Mouse (Mus musculus) spleen, postnatal 0 days (tissue): ENCODE measurements around the gene Tep1. TPM values are rescaled to one million over a fixed set of nuclear protein-coding genes. Genes with fewer than 3 reads are reported as not detected.

Experiments used
- polyA plus RNA-seq: library from polyadenylated mRNA; unstranded; fragments of >200 nt; fragmentation: Nextera tagmentation; extraction: Ambion mirVana; gene quantifications from 2 replicates; pipeline ENCODE4 v1.2.1, GENCODE M21; 2015

Tep1 gene
- polyA plus RNA-seq, result 9.8 and 14.8 TPM in 2 replicates

DNA sequence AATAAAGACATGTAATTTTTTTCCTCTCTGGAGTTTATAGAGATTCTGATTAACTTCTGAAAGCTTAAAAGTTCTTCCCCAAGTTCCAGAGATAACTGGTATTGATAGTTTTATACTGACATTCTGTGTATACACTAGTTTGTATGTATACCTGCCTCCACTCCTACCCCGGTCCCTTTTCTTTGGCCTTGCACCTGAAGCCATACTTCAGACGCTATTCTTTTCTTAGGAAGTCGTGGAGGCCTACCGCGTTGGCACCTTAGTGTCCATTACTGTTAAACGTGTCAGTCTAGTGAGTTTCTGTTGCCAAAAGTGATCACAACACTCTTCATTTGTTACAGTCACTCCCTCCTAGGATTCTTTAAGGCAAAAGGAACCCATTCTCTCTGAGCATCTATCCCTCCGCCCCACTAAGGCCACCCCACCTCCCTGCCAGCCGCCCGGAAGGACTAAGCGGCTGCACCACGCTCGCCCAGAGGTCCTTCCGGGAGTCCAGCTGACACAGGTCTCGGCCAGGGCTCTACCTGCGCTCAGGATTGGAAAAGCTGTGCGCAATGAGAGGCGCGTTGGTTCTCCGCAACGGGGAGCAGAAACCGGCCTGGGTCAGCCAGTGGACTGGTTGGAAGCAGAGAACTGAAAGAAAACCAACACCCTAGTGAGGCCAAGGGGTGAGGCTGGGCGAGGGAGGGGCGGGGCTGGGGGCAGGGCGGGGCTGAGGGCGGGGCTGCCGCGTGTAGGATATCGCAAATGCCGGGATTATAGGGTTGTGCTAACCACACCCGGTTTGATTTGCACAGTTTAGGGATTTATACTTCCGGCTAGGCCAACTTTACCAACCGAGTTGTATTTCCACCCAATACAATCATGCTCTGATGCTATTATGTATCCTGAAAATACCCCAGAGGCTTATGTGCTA is at the start of gene Tep1:
Gene Tep1, minus strand, starts transcription at position 672 of the 916 bp plus-strand sequence.

DNA sequence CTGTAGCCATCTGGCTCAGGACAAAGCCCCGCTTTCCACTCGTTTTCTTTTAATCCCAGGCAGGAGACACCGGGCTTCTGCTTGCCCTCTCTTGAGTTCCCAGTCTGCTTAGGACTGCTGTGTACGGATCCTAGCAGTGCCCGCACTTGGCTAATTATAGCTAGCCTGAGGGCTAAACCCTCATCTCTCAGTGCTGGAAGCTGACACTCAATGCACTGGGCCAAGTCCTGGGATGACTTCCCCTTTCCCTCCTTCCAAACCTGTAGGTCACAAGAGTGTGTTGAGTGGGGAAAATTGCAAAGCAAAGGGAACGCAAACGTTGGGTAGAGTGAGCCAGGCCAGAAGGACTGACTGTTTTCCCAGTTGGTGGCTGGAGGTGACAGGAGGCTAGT is 27.0 kb upstream of the Tep1 start, which contains the start of gene Klhl33:
Gene Klhl33, minus strand, starts transcription at position 134 of the 392 bp plus-strand sequence.

DNA sequence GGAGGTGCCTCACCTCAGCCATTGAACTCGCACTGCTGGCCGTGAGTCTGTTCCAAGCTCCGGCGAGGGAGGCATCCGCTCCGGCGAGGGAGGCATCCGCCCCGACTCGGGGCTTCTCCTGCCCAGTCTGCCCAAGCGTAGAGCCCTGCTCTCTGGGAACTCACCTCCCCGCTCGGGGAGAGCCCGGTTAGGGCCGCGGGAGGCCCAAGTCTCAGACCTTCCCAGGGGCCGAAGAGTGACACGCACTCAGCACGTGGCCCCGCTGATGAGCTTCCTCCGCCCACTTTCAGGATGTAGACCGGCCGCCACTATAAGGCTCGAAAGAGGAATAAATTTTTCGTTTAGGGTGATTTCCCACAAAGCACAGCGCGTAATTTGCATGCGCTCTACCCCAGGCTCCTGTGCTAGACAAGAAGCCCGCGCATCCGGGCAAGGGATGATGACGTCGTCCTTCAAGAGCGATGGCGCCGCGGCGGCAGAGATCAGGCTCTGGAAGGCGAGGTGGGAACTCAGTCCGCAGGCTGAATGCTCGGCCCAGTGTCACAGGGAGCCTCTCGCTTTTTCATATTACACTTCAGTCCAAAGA is 62.8 kb downstream of the Tep1 start, which contains the start of the genes Ccnb1ip1 and Parp2:
Gene Ccnb1ip1, minus strand, starts transcription at position 246 of the 586 bp plus-strand sequence.
Gene Parp2, plus strand, starts transcription at position 355 of the 586 bp plus-strand sequence.

DNA sequence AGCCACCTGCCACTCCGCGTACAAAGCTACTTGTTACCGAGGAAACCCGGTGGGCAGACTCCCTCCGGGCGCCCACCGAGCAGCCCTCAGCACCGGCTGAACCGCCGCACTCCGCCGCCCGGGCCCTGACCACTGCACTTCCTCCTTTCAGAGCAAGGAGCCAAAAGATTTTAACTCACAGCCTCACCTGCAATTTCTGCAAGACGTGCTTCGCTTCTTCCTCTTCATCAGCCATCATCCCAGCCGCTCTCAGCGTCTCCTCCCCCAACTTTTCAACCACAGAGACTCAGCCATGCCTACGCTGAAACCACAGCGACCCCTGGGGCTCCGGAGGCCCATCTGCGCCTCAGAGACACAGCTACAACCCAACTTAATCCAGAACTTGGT is 85.1 kb downstream of the Tep1 start, which contains the start of gene Ttc5:
Gene Ttc5, minus strand, starts transcription at position 269 of the 387 bp plus-strand sequence.

Other genes with a start within 250 kb of the Tep1 start
- not detected in 2 replicates for gene Olfr745, start 231.2 kb downstream of the Tep1 start, polyA plus RNA-seq
- not detected in 2 replicates for gene Olfr746, start 223.5 kb downstream of the Tep1 start, polyA plus RNA-seq
- not detected in 2 replicates for gene Olfr747, start 177.4 kb downstream of the Tep1 start, polyA plus RNA-seq
- not detected in 2 replicates for gene Olfr748, start 163.2 kb downstream of the Tep1 start, polyA plus RNA-seq
- not detected in 2 replicates for gene Olfr749, start 125.5 kb downstream of the Tep1 start, polyA plus RNA-seq
- 27.9 and 32.0 TPM in 2 replicates for gene Ttc5, start 85.0 kb downstream of the Tep1 start, polyA plus RNA-seq
- not detected in 2 replicates for gene Ccnb1ip1, start 62.8 kb downstream of the Tep1 start, polyA plus RNA-seq
- 44.8 and 46.3 TPM in 2 replicates for gene Parp2, start 62.7 kb downstream of the Tep1 start, polyA plus RNA-seq
- 0.16 and 0.24 TPM in 2 replicates for gene Klhl33, start 26.9 kb upstream of the Tep1 start, polyA plus RNA-seq
- gene Osgep, start 54.3 kb upstream of the Tep1 start, polyA plus RNA-seq, result 73.5 and 76.4 TPM in 2 replicates
- gene Apex1, start 54.4 kb upstream of the Tep1 start, polyA plus RNA-seq, result 94.3 and 96.1 TPM in 2 replicates
- gene Pip4p1, start 60.3 kb upstream of the Tep1 start, polyA plus RNA-seq, result 25.7 and 27.4 TPM in 2 replicates
- gene Pnp, start 60.5 kb upstream of the Tep1 start, polyA plus RNA-seq, result 129 and 140 TPM in 2 replicates
- not detected in 2 replicates for gene Gm49342, start 74.0 kb upstream of the Tep1 start, polyA plus RNA-seq
- gene Pnp2, start 85.4 kb upstream of the Tep1 start, polyA plus RNA-seq, result 21.4 and 25.9 TPM in 2 replicates
- 0.07 and 0.11 TPM in 2 replicates for gene Rnase10, start 137.2 kb upstream of the Tep1 start, polyA plus RNA-seq
- not detected in 2 replicates for gene Rnase9, start 171.3 kb upstream of the Tep1 start, polyA plus RNA-seq
- gene Rnase11, start 179.6 kb upstream of the Tep1 start, polyA plus RNA-seq, result not detected in 2 replicates
- 4.3 and 5.3 TPM in 2 replicates for gene Rnase12, start 187.1 kb upstream of the Tep1 start, polyA plus RNA-seq
- not detected in 2 replicates for gene Olfr750, start 203.9 kb upstream of the Tep1 start, polyA plus RNA-seq
- gene Rnase4, start 220.5 kb upstream of the Tep1 start, polyA plus RNA-seq, result 24.0 and 29.5 TPM in 2 replicates
- 3.8 and 4.9 TPM in 2 replicates for gene Ang, start 220.6 kb upstream of the Tep1 start, polyA plus RNA-seq
- gene Eddm3b, start 243.9 kb upstream of the Tep1 start, polyA plus RNA-seq, result not detected in 2 replicates